Mouse (Mus musculus): ENCODE measurements around the gene Tob2. TPM values are rescaled to one million over a fixed set of nuclear protein-coding genes. Genes with fewer than 3 reads are reported as not detected.
A peak's percentile ranks its signal among the peaks of the same experiment; 100 is the strongest.

Gene Tob2
- total and polyA plus RNA-seq, 2 experiments from 2014 or later, result 18.2 to 19.2 TPM

GRCm38 (mm10) chr15:81847161-81847560 is 11.4 kb downstream of the Tob2 start:
- 89% methylated on average over 4 of the region's 4 CpGs for WGBS
- H3K9me3 ChIP-seq (replicated peaks; ENCODE audit: control insufficient read depth, low read length), result no peaks in the 10 kb centered on the region
- ATAC-seq (ENCODE audit: insufficient read depth, low read depth), result no peak
- no peak overlapping the region for H3K27ac ChIP-seq (ENCODE audit: low read depth)
- H3K4me1 ChIP-seq (ENCODE audit: control insufficient read depth, insufficient read depth), result peaks cover 20% of the 10 kb centered on the region
- H3K4me3 ChIP-seq (ENCODE audit: low read depth, low read length), result no peak overlapping the region
- peaks cover 46% of the 10 kb centered on the region for H3K36me3 ChIP-seq (replicated peaks; ENCODE audit: control insufficient read depth, insufficient read depth, low read length)
- H3K4me2 ChIP-seq (ENCODE audit: low read depth, low read length), result no peak overlapping the region
- TF ChIP-seq CTCF (IDR thresholded peaks at IDR 0.05; ENCODE audit: low read depth) (no peak), EP300 (IDR thresholded peaks at IDR 0.05; ENCODE audit: low read depth) (no peak)
- no peaks in the 10 kb centered on the region for H3K27me3 ChIP-seq (ENCODE audit: control insufficient read depth, insufficient read depth, low read length)
- DNase-seq (ENCODE audit: low spot score), result no peak
- no peak overlapping the region for H3K9ac ChIP-seq (replicated peaks; ENCODE audit: low read depth, low read length)

GRCm38 (mm10) chr15:81846755-81847154 is 11.8 kb downstream of the Tob2 start:
- WGBS, result 70% methylated on average over 9 of the region's 9 CpGs
- H3K27me3 ChIP-seq (ENCODE audit: control insufficient read depth, insufficient read depth, low read length), result no peaks in the 10 kb centered on the region
- H3K4me2 ChIP-seq (ENCODE audit: low read depth, low read length), result no peak overlapping the region
- no peak overlapping the region for H3K9ac ChIP-seq (replicated peaks; ENCODE audit: low read depth, low read length)
- no peak overlapping the region for H3K27ac ChIP-seq (ENCODE audit: low read depth)
- DNase-seq (ENCODE audit: low spot score) (no peak), ATAC-seq (ENCODE audit: insufficient read depth, low read depth) (no peak)
- H3K4me1 ChIP-seq (ENCODE audit: control insufficient read depth, insufficient read depth), result peaks cover 20% of the 10 kb centered on the region
- H3K9me3 ChIP-seq (replicated peaks; ENCODE audit: control insufficient read depth, low read length), result no peaks in the 10 kb centered on the region
- H3K36me3 ChIP-seq (replicated peaks; ENCODE audit: control insufficient read depth, insufficient read depth, low read length), result peaks cover 42% of the 10 kb centered on the region
- H3K4me3 ChIP-seq (ENCODE audit: low read depth, low read length), result no peak overlapping the region
- TF ChIP-seq EP300 (IDR thresholded peaks at IDR 0.05; ENCODE audit: low read depth), result no peak
- no peak for TF ChIP-seq CTCF (IDR thresholded peaks at IDR 0.05; ENCODE audit: low read depth)

GRCm38 (mm10) chr15:81845724-81846123 is 12.9 kb downstream of the Tob2 start:
- Histone ChIP-seq H3K9me3 (replicated peaks; ENCODE audit: control insufficient read depth, low read length) (no peaks in the 10 kb centered on the region), H3K4me1 (ENCODE audit: control insufficient read depth, insufficient read depth) (peaks cover 20% of the 10 kb centered on the region), H3K27me3 (ENCODE audit: control insufficient read depth, insufficient read depth, low read length) (no peaks in the 10 kb centered on the region), H3K4me3 (ENCODE audit: low read depth, low read length) (no peak overlapping the region), H3K27ac (ENCODE audit: low read depth) (peak overlapping the region; percentile 65), H3K4me2 (ENCODE audit: low read depth, low read length) (no peak overlapping the region), H3K9ac (replicated peaks; ENCODE audit: low read depth, low read length) (no peak overlapping the region), H3K36me3 (replicated peaks; ENCODE audit: control insufficient read depth, insufficient read depth, low read length) (peaks cover 32% of the 10 kb centered on the region)
- DNase-seq (ENCODE audit: low spot score), result peak; percentile 41
- TF ChIP-seq CTCF (IDR thresholded peaks at IDR 0.05; ENCODE audit: low read depth), result no peak
- TF ChIP-seq EP300 (IDR thresholded peaks at IDR 0.05; ENCODE audit: low read depth), result no peak
- peak; percentile 79 for ATAC-seq (ENCODE audit: insufficient read depth, low read depth)
- 25% methylated on average over 4 of the region's 4 CpGs for WGBS

GRCm38 (mm10) chr15:81845033-81845625 is 13.5 kb downstream of the Tob2 start:
- H3K4me2 ChIP-seq (ENCODE audit: low read depth, low read length), result no peak overlapping the region
- no peaks in the 10 kb centered on the region for H3K27me3 ChIP-seq (ENCODE audit: control insufficient read depth, insufficient read depth, low read length)
- H3K4me1 ChIP-seq (ENCODE audit: control insufficient read depth, insufficient read depth), result peaks cover 20% of the 10 kb centered on the region
- H3K36me3 ChIP-seq (replicated peaks; ENCODE audit: control insufficient read depth, insufficient read depth, low read length), result peaks cover 26% of the 10 kb centered on the region
- no peak overlapping the region for H3K9ac ChIP-seq (replicated peaks; ENCODE audit: low read depth, low read length)
- ATAC-seq (ENCODE audit: insufficient read depth, low read depth) (no peak), DNase-seq (ENCODE audit: low spot score) (no peak)
- no peaks in the 10 kb centered on the region for H3K9me3 ChIP-seq (replicated peaks; ENCODE audit: control insufficient read depth, low read length)
- no peak overlapping the region for H3K4me3 ChIP-seq (ENCODE audit: low read depth, low read length)
- WGBS, result 72% methylated on average over 5 of the region's 5 CpGs
- H3K27ac ChIP-seq (ENCODE audit: low read depth), result peak overlapping the region; percentile 65
- TF ChIP-seq CTCF (IDR thresholded peaks at IDR 0.05; ENCODE audit: low read depth), result no peak
- no peak for TF ChIP-seq EP300 (IDR thresholded peaks at IDR 0.05; ENCODE audit: low read depth)

- no peaks in the 10 kb centered on the region for H3K27me3 ChIP-seq (ENCODE audit: control insufficient read depth, insufficient read depth, low read length)
- ATAC-seq (ENCODE audit: insufficient read depth, low read depth) (no peak), DNase-seq (ENCODE audit: low spot score) (no peak)
- no peak overlapping the region for H3K4me3 ChIP-seq (ENCODE audit: low read depth, low read length)
- H3K27ac ChIP-seq (ENCODE audit: low read depth), result no peak overlapping the region
- no peak for TF ChIP-seq EP300 (IDR thresholded peaks at IDR 0.05; ENCODE audit: low read depth)
- TF ChIP-seq CTCF (IDR thresholded peaks at IDR 0.05; ENCODE audit: low read depth), result no peak
- H3K4me2 ChIP-seq (ENCODE audit: low read depth, low read length), result no peak overlapping the region
- H3K9ac ChIP-seq (replicated peaks; ENCODE audit: low read depth, low read length), result no peak overlapping the region
- H3K36me3 ChIP-seq (replicated peaks; ENCODE audit: control insufficient read depth, insufficient read depth, low read length), result peaks cover 4% of the 10 kb centered on the region; the same call in 1 of the 2 replicates
- peaks cover 30% of the 10 kb centered on the region for H3K4me1 ChIP-seq (ENCODE audit: control insufficient read depth, insufficient read depth)
- H3K9me3 ChIP-seq (replicated peaks; ENCODE audit: control insufficient read depth, low read length), result no peaks in the 10 kb centered on the region
- 81% methylated on average over 7 of the region's 7 CpGs for WGBS
Observed at GRCm38 (mm10) chr15:81842275-81842674, 16.3 kb downstream of the Tob2 start.

GRCm38 (mm10) chr15:81840306-81840705 is 18.3 kb downstream of the Tob2 start:
- H3K27ac ChIP-seq (ENCODE audit: low read depth), result peak overlapping the region; percentile 99

More at GRCm38 (mm10) chr15:81840306-81840705, 18.3 kb downstream of the Tob2 start:
- H3K4me3 ChIP-seq (ENCODE audit: low read depth, low read length), result no peak overlapping the region
- H3K9ac ChIP-seq (replicated peaks; ENCODE audit: low read depth, low read length), result peak overlapping the region; percentile 38; the same call in 1 of the 2 replicates
- 86% methylated on average over 7 of the region's 7 CpGs for WGBS
- no peaks in the 10 kb centered on the region for H3K9me3 ChIP-seq (replicated peaks; ENCODE audit: control insufficient read depth, low read length)
- DNase-seq (ENCODE audit: low spot score) (no peak), ATAC-seq (ENCODE audit: insufficient read depth, low read depth) (no peak)
- no peaks in the 10 kb centered on the region for H3K27me3 ChIP-seq (ENCODE audit: control insufficient read depth, insufficient read depth, low read length)
- H3K4me1 ChIP-seq (ENCODE audit: control insufficient read depth, insufficient read depth), result peaks cover 40% of the 10 kb centered on the region
- no peaks in the 10 kb centered on the region for H3K36me3 ChIP-seq (replicated peaks; ENCODE audit: control insufficient read depth, insufficient read depth, low read length)
- no peak overlapping the region for H3K4me2 ChIP-seq (ENCODE audit: low read depth, low read length)
- TF ChIP-seq EP300 (IDR thresholded peaks at IDR 0.05; ENCODE audit: low read depth) (no peak), CTCF (IDR thresholded peaks at IDR 0.05; ENCODE audit: low read depth) (no peak)

Measured in heart, postnatal 0 days (tissue).